Mouse (Mus musculus) testis, adult 2 months (tissue): ENCODE measurements around the gene Kcna7.

Source experiments
- CTCF ChIP-seq: fragments of 200-500 bp; IDR thresholded peaks from 2 replicates; pipeline ENCODE4 v1.5.1; 2012; ENCODE audit warnings: low read depth, mild to moderate bottlenecking, inconsistent platforms, low read length, moderate library complexity; ENCODE audit not compliant: control insufficient read depth, insufficient read depth, insufficient replicate concordance
- POLR2A ChIP-seq: fragments of 200-500 bp; IDR thresholded peaks from 2 replicates; pipeline ENCODE4 v1.6.1; 2012; ENCODE audit warnings: low read depth, mild to moderate bottlenecking, inconsistent platforms, low read length, moderate library complexity; ENCODE audit not compliant: control insufficient read depth

DNA sequence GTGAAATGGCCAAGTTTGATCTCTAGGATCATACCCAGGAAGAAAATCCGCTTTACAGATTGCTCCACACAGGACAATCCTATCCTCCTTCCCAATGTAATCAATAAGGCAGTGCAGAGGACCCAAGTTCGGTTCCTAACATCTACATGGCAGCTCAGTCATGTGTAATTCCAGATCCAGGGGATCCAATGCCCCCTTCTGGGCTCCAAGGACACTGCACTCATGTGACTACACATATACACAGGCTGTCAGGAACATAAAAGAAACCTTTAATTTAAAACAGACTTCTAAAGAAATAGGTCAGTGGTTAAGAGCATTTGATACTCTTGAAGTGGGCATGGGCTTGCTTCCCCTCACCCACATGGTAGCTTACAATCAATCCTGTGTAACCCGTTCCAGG is 19.4 kb upstream of the Kcna7 start:
- no peak for TF ChIP-seq CTCF
- no peak for TF ChIP-seq POLR2A
